Mouse (Mus musculus) heart, postnatal 25 days (tissue): ENCODE results near the gene Hsf2bp. TPM values are rescaled to one million over a fixed set of nuclear protein-coding genes. Genes with fewer than 3 reads are reported as not detected.

Source experiments
- DNase-seq: peaks from one replicate; pipeline ENCODE4 v3.0.0; 2022; ENCODE audit warnings: low spot score
- intact Hi-C: fragments of 180-260 bp; cut with DNase I; formaldehyde crosslinking; loops from one replicate; pipeline ENCODE4 v1.15.1; 2025
- total RNA-seq, 2 experiments: library from RNA; stranded (reverse); gene quantifications; 2 replicates each; pipeline ENCODE4 v1.2.3; 2021

Hsf2bp gene
- total RNA-seq, 2 experiments from 2014 or later = 0.75 to 1.4 TPM

DNA sequence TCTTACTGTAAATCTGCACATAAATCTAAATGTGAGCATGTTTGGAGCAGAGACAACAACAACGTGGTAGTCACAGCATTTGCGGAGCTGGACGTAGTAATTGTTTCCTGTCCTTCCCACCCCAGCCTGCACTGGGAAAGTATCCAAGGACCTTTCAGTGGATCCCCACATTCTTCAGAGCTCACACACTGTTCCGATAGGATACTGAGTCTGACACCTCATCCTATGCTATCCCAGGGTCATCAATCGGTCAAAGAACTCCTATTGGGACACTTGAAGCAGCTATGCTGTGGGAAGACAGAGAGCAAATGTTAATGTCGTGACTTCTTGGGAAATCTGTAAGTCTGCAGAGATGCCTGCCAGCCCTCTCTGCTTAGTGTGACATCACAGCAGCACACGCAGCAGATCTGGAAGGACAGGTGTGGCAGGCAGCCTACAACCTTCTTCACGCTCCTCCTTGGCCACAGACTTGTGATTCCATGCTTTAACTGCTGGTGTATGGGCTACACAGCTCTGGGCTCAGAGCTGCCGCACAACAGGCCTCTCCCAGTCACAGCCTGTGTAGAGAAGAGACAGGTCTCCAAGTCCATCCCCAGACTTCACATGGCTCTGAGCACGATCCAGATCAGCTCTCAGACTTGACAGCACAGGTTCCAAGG is 92.1 kb downstream of the Hsf2bp start:
- intact Hi-C loops = loop anchor here (5.0 kb wide), 1 partner anchor 78 kb away; no protein-coding TSS in a partner anchor
- DNase-seq = no peak

- intact Hi-C loops = loop anchor here (5.0 kb wide), 1 partner anchor 81 kb away; no protein-coding TSS in a partner anchor
- DNase-seq = no peak
Observed at GRCm38 (mm10) chr17:31941616-31942015, 94.5 kb downstream of the Hsf2bp start.

GRCm38 (mm10) chr17:31940607-31941006 is 95.5 kb downstream of the Hsf2bp start:
- peak; percentile 50 for DNase-seq
- intact Hi-C loops = loop anchor here (5.0 kb wide), 1 partner anchor 82 kb away; no protein-coding TSS in a partner anchor

DNA sequence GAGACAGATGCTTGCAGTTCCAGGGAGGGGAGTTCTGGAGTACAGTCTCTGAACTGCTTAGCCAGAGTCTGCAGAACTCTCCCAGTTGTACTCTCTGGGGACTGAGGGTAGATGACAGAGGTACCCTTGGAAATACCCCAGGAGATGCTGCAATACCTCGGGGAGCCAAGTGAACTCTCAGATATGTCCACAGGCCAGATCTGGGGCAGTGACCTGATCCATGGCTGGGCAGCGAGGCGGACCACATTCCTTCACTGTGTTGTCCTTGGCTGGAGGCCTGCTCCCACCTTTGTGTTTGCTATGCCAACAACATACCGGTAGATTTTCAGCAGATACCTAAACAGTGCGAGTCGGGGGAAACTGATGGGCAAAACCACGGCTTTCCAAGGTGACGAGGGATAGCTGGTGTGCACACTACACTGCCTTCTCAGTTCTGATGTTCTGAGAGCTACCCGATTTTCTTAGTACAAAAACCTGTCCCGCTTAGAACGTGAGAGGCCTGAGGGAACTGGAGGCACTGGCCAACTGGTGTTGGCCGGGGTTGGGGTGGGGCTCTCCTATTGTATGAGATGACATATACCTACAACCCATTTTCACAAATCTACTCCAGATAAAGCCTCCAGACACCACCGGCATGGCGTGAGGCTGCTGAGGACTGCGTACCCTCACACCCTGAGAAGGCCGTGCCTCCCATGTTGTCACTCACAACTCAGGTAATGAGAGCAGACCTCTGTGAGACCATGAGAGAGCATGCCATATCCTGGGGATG is 96.7 kb downstream of the Hsf2bp start:
- intact Hi-C loops = loop anchor here (5.0 kb wide), 2 partner anchors 83 to 252 kb away; no protein-coding TSS in a partner anchor

GRCm38 (mm10) chr17:31938539-31939260 is 97.4 kb downstream of the Hsf2bp start:
- no peak for DNase-seq
- intact Hi-C loops = loop anchor here (5.0 kb wide), 1 partner anchor 251 kb away; no protein-coding TSS in a partner anchor

More for the DNA sequence above, 96.7 kb downstream of the Hsf2bp start:
- no peak for DNase-seq

DNA sequence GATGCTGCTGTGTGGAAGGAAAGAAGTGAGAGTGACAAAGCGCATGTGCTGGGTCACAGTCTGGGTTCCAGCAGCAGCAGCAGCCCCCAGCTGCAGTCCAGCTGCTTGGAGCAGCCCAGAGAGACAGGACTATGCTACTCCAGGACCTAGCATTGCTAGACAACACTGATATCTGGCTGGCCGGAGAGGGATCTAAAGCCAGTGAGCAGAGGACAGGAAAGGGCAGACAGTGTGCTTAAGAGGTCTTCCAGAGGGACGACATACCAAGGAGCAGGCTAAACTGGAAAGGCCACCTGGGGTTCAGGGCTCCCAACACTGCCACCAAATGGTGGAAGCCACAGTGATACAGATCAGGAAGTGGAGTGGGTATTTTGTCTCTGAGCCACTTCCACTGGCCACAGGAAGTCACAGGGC is 99.0 kb downstream of the Hsf2bp start:
- intact Hi-C loops = loop anchor here (5.0 kb wide), 1 partner anchor 250 kb away; no protein-coding TSS in a partner anchor
- peak; percentile 57 for DNase-seq

GRCm38 (mm10) chr17:31935841-31936240 is 100.3 kb downstream of the Hsf2bp start:
- no peak for DNase-seq

DNA sequence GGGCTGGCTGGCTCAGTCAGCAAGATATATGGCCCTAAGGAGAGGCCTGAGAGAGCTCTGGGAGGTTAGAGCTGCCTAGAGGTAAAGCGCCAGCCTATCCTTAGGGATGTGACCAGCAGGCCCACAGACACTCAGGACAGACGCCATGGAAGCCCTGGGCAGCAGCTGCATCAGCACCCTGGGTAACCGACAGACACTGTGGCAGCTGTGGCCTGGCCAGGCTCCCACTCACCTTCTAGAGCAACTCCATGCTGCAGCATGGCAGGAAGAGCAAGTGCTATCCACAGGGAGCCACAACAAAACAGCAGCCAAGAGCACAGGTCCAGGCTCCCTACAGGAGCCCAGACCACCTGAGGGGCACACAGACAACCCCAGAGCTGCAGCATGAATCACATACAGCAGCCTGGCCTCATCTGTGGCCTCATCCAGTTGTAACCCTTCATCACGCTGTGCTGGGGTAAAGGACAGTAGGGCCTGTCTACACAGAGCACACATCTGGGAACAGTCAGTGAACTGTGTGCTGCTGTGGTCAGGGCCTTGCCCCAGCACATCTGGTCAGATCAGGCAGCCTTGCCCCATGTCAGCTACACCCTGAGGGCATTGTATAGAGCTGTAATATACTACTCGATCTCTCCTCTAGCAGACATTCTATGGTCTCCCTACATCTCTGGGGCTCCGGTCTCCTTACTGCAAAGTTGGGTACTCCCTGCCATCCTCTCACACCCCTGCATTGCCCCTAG is 100.9 kb downstream of the Hsf2bp start:
- intact Hi-C loops = loop anchor here (2.0 to 5.0 kb wide), 2 partner anchors 76 to 248 kb away; no protein-coding TSS in a partner anchor
- no peak for DNase-seq

More at GRCm38 (mm10) chr17:31935841-31936240, 100.3 kb downstream of the Hsf2bp start:
- intact Hi-C loops = loop anchor here (2.0 to 5.0 kb wide), 2 partner anchors 77 to 249 kb away; no protein-coding TSS in a partner anchor

- DNase-seq = no peak
- intact Hi-C loops = loop anchor here (2.0 kb wide), 1 partner anchor 75 kb away; no protein-coding TSS in a partner anchor
Observed at GRCm38 (mm10) chr17:31933956-31934355, 102.2 kb downstream of the Hsf2bp start.

DNA sequence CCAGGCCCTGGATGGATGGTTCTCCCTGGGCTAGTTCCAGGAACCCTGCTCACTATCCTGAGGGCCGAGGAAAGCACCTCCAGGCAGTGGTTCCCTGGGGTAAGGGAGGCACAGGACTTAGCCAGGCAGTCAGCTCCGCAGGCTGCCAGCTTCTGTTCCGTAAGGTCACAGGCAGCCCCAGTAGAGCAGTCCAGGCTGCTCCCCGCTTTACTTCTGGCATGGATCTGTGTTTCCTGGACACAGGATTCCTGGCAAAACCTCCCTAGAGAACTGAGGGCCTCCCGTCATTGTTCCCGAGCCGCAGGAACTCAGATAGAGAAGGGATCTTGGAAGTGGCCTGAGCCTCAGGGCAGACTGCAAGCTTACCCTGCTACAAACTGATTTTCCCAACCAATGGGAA is 104.7 kb downstream of the Hsf2bp start:
- intact Hi-C loops = loop anchor here (2.0 kb wide), 1 partner anchor 25 kb away; no protein-coding TSS in a partner anchor
- peak; percentile 78 for DNase-seq

GRCm38 (mm10) chr17:31929844-31930715 is 106.1 kb downstream of the Hsf2bp start:
- intact Hi-C loops = loop anchor here (2.0 kb wide), 1 partner anchor 23 kb away; no protein-coding TSS in a partner anchor
- DNase-seq = no peak

GRCm38 (mm10) chr17:31929032-31929431 is 107.1 kb downstream of the Hsf2bp start:
- no peak for DNase-seq
- intact Hi-C loops = no loop called here

DNA sequence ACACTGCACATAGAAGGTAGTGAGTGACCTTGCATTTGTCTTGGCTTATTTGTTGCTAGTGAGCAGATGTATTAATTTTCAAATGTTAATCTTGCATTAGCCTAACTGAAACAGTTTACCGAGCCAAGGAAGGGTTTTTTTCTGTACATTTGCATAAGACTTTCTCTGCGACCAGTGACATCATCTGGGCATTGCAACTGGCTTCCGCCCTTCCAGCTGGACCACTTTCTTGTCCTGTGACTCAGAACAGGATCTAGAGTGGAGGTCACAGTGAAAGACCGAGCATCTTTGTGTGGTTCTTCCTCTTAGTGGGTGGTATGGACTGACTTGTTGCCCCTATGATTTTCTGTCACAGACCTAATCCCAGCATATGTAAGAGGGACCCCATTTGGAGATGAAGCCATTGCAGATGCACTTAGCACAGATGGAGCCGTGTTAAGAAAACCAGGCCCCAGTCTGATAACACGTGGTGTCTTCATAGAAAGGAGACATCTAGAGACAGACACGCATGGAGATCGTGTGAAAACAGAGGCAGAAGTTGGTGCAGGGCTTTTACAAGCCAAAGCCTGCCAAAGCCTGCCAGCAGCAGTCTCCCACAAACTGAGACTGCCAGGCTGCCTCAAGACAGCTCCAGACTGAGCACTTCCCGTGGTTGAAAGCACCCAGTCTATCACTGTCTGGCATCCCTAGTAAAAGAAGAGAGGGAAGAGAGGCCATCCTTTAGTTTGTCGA is 108.1 kb downstream of the Hsf2bp start:
- DNase-seq = no peak

GRCm38 (mm10) chr17:31924229-31924628 is 111.9 kb downstream of the Hsf2bp start:
- intact Hi-C loops = no loop called here
- no peak for DNase-seq

More for the DNA sequence above, 108.1 kb downstream of the Hsf2bp start:
- intact Hi-C loops = no loop called here

DNA sequence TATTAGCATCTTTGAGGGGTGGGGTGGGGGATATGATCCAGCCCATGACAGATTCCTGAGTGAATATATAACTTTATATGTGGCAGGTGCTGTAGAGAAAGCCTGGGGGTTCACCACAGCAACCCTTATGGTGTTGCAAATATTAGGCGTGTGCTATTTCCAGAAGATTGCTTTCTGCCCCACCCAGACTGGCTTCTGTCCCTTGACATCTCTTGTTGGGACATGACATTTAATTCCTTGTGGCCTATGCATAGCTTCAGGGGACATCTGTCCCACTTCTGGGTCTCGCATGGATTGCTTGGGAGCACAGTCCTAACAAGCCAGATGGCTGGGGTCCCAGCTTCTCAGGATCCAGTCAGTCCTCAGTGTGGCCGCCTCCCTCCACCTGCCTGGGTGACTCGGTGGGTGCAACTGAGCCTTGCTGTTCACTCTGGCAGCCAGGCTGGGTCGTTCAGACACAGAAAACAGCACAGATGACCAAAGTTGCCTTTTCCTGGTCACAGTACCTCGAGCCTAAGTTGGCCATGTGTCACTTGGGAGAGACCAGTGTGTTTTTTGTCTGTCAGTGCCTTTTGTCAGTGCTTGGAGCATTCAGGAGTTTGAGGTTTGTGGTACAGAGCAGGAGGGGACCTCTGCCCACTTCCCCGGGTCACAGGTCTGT is 112.7 kb downstream of the Hsf2bp start:
- intact Hi-C loops = no loop called here
- no peak for DNase-seq

- intact Hi-C loops = no loop called here
- no peak for DNase-seq
Observed at GRCm38 (mm10) chr17:31920589-31921190, 115.5 kb downstream of the Hsf2bp start.

DNA sequence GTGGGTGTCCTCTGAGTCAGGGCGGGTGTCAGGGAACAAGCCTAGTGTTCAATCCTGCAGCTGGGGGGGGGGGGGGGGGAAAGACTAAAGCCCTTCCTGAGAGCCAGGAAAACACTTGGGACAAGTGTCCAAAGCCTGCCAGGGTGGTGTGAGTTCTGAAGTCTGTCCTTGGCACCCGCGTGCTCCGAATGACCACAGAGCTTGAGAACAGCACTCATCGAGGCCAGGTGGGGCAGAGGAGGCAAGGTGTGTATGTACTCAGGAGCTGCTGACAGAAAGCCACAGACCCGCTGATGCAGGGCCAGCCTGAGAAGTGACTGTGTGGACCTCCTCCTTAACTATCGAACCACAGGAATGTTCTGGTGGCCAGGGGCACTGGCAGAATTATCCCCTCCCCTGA is 116.5 kb downstream of the Hsf2bp start:
- no peak for DNase-seq
- intact Hi-C loops = no loop called here
